Mouse (Mus musculus) liver, embryonic 14.5 days (tissue): Measurements from ENCODE around the gene Gm17581.

Experiments used
- CTCF ChIP-seq: IDR thresholded peaks from 2 replicates; pipeline ENCODE4 v1.5.1; 2016; ENCODE audit warnings: antibody characterized with exemption, low read depth, control low read depth
- EP300 ChIP-seq: IDR thresholded peaks from 2 replicates; pipeline ENCODE4 v1.6.1; 2016; ENCODE audit warnings: antibody characterized with exemption, low read depth

GRCm38 (mm10) chr2:155764679-155765418 lies 29.2 kb upstream of the Gm17581 start:
- peak; percentile 70 for TF ChIP-seq CTCF
- TF ChIP-seq EP300: no peak
